Mouse (Mus musculus) brain, adult 10 weeks (tissue): Measurements from ENCODE around the gene Olfr1341. TPM values are rescaled to one million over a fixed set of nuclear protein-coding genes. Genes with fewer than 3 reads are reported as not detected.

ENCODE experiments used
- polyA plus RNA-seq: library from polyadenylated mRNA; stranded (reverse); fragments of 350-450 nt; fragmentation: Illumina TruSeq; extraction: RNeasy Lipid Tissue Mini Kit (QIAGEN cat#74804); gene quantifications from one replicate; pipeline ENCODE4 v1.2.3, GENCODE M21; 2015; ENCODE audit warnings: low read depth, low replicate concordance

The Olfr1341 gene
- polyA plus RNA-seq, result not detected

DNA sequence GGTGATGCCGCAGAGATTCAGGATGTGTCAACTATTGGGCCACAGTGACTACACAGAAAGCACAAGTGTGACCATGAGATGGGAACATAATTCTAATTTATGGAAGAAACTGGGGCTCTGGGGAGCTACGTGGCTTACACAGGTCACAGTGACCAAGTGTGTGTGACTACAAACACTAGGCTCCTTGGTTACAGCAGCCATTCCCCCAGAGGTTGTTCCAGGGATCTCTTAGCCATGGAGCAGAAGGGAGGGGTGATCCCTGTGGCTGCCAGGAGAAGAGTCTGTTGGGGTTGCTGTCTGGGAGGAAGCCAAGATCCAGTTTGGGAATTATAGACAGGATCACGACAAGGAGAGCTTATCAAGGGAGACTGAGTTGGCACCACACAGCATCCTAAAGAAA lies at the start of gene Olfr1341:
Gene Olfr1341, plus strand, starts transcription at position 301 of the 400 bp plus-strand sequence.

DNA sequence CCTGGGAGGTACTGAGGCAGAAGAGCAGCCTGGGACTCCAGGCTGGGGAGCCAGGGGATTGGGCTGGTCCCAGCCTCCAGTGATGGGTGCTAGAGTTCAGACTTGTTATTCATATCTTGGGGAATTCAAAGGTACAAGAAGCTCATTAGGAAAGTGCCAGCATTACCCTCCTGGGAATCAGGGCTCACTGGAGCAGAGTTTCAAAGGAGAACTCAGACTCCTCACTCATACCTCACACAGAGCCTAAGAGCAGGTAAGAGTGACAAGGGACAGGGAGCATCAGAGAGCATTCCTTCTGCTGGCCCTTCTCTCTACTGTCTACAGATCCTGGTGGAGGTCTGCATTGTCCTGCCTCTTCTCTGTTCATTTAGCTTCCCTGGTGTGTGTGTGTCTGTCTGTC lies 44.7 kb upstream of the Olfr1341 start, which contains the start of gene Olfr62:
Gene Olfr62, plus strand, starts transcription at position 301 of the 400 bp plus-strand sequence.

DNA sequence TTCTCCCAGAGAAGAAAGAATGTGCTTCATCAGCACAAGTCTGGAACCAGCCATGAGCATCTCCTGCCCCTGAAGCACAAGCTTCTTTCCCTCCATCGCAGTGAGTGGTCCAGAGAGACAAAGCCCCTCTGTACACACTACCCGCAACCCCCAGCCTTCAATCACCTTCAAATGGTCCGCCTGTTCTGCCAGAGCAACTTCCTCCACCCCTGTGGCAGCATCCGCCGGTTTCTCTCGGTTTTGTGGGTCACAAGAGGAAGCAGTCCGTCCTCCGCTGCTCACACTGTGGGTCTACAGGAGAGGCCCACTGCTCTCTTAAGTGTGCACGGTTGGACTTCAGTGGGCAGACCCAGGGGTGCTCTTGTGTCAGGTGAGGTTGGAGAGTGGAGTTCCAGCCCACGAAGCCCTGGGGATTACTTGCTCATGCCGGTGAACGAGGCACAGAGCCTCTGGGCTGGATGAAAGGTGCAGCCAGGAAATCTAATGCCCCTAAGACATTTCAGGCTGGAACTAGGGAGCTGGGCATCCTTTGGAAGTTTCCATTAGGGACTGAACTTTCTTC lies 10.8 kb upstream of the Olfr1341 start, which contains the start of gene Olfr1342:
Gene Olfr1342, minus strand, starts transcription at position 345 of the 562 bp plus-strand sequence.

DNA sequence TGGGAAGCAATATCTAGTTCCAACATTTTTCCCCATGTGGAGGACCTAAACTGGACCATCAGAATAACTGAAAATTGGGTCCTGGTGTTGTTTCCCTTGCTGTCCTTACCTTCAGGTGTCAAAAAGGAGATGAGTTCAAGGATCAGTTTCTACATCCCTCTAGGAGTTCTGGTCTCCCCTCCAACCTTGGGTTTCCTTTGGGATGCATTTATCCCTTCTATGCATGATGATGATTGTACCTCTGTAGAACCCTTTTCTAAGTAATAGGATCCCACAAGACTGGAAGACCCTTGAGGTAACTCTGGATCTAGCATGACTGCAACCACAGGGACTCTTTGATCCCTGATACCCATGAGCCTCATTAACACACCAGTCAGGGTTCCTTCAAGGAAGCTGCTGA lies 16.5 kb downstream of the Olfr1341 start, which contains the start of gene Olfr1340:
Gene Olfr1340, plus strand, starts transcription at position 301 of the 400 bp plus-strand sequence.

DNA sequence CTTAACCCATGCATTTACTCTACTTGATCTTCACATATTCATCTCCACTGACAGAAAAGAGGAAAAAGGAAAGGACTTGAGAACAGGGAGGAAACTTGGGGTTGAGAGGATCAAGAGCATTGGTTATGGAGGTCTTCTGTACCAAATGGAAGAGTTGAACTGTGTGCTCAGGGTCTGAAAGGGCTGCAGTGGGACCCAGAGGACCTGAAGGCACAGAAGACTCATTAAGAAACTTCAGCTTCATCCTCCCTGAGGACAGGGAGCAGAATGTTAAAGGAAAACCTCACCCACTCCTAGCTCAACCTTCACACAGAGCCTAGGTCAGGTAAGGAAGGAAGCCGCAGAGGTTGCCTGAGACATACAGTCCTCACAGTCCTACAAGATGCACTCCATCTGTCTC lies 28.6 kb downstream of the Olfr1341 start, which contains the start of gene Olfr1339:
Gene Olfr1339, plus strand, starts transcription at position 301 of the 400 bp plus-strand sequence.

DNA sequence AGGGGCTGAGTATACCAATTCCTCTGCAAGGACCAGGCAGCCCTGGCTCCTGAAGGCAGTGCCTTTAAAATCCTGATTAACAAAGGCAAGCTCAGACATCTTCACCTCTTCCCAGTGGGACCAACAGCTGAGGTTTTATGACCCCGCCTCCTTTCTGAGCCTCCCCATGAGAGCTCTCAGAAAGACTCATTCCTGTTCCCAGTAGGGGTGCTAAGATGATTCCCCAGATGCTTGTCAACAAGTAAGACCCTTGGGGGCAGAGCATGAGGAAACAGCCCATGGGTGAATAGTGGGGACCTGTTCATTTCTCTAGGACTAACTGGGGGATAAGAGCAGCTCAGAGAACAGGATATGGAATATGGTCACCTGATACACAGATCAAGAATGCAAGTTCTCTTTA lies 55.3 kb downstream of the Olfr1341 start, which contains the start of gene Olfr1338:
Gene Olfr1338, minus strand, starts transcription at position 101 of the 400 bp plus-strand sequence.

Other genes with a start within 250 kb of the Olfr1341 start
- 0.62 TPM for gene Mpl, start 246.0 kb upstream of the Olfr1341 start, polyA plus RNA-seq
- 7.1 TPM for gene Tie1, start 213.5 kb upstream of the Olfr1341 start, polyA plus RNA-seq
- not detected for gene 2610528J11Rik, start 176.5 kb upstream of the Olfr1341 start, polyA plus RNA-seq
- gene Tmem125, start 159.5 kb upstream of the Olfr1341 start, polyA plus RNA-seq, result 15.7 TPM
- 0.67 TPM for gene Cfap57, start 82.7 kb upstream of the Olfr1341 start, polyA plus RNA-seq
- gene Ebna1bp2, start 82.7 kb upstream of the Olfr1341 start, polyA plus RNA-seq, result 60.0 TPM
- not detected for gene Olfr62, start 44.6 kb upstream of the Olfr1341 start, polyA plus RNA-seq
- gene Olfr1342, start 10.8 kb upstream of the Olfr1341 start, polyA plus RNA-seq, result not detected
- not detected for gene Olfr1340, start 16.6 kb downstream of the Olfr1341 start, polyA plus RNA-seq
- not detected for gene Olfr1339, start 28.7 kb downstream of the Olfr1341 start, polyA plus RNA-seq
- gene Olfr1338, start 55.2 kb downstream of the Olfr1341 start, polyA plus RNA-seq, result not detected
- not detected for gene Olfr1337, start 79.1 kb downstream of the Olfr1341 start, polyA plus RNA-seq
- not detected for gene Olfr1335, start 106.4 kb downstream of the Olfr1341 start, polyA plus RNA-seq
- gene Olfr1333, start 132.8 kb downstream of the Olfr1341 start, polyA plus RNA-seq, result not detected
- not detected for gene Olfr1331, start 161.1 kb downstream of the Olfr1341 start, polyA plus RNA-seq
- not detected for gene Olfr1330, start 185.1 kb downstream of the Olfr1341 start, polyA plus RNA-seq
- not detected for gene Olfr1329, start 213.9 kb downstream of the Olfr1341 start, polyA plus RNA-seq
- not detected for gene Olfr1328, start 235.1 kb downstream of the Olfr1341 start, polyA plus RNA-seq